Mouse (Mus musculus): Measurements from ENCODE around the gene Anxa7.

Anxa7 gene

GRCm38 (mm10) chr14:20432420-20432819 is 47.5 kb downstream of the Anxa7 start:
- in situ Hi-C loops (cut with MboI, MseI), result no loop called here

GRCm38 (mm10) chr14:20431726-20432125 is 48.2 kb downstream of the Anxa7 start:
- in situ Hi-C loops (cut with MboI, MseI), result no loop called here

GRCm38 (mm10) chr14:20429833-20430232 is 50.1 kb downstream of the Anxa7 start:
- in situ Hi-C loops (cut with MboI, MseI), result no loop called here

GRCm38 (mm10) chr14:20428593-20428992 is 51.3 kb downstream of the Anxa7 start:
- in situ Hi-C loops (cut with MboI, MseI), result no loop called here

GRCm38 (mm10) chr14:20423046-20423445 is 56.9 kb downstream of the Anxa7 start:
- in situ Hi-C loops (cut with MboI, MseI), result no loop called here

GRCm38 (mm10) chr14:20422257-20422656 is 57.7 kb downstream of the Anxa7 start:
- in situ Hi-C loops (cut with MboI, MseI), result no loop called here

Data from T-helper 1 cell (primary cell).